Mouse (Mus musculus): ENCODE measurements around the gene Nfu1. TPM values are rescaled to one million over a fixed set of nuclear protein-coding genes. Genes with fewer than 3 reads are reported as not detected.

Gene Nfu1
- polyA plus RNA-seq, 1 experiment from 2014 or later, result 75.6 TPM

DNA sequence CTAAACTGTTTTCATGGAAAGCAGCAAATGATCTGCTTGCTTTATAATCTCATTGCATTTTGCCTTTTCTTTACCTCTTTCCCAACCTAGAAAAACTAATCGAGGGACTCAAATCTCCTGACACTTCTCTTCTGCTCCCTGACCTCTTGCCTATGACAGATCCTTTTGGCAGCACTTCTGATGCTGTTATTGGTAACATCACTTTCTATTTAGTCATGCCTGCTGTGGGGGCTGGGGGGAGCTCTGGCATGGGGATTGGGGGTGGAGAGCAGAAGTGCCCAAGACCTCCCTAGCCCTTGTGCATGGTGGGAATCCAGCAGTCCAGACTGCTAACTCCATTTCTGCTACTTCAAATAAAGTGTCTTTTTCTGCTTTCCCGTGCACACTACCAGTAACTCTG, 27.8 kb upstream of the Nfu1 start:
- Histone ChIP-seq H3K9ac (ENCODE audit: low read depth, low read length) (no peak overlapping the region), H3K4me1 (replicated peaks; ENCODE audit: control insufficient read depth, insufficient read depth, low read length) (no peaks in the 10 kb centered on the region; the same call in 1 of the 2 replicates), H3K9me3 (ENCODE audit: control insufficient read depth) (no peaks in the 10 kb centered on the region), H3K4me2 (replicated peaks; ENCODE audit: low read depth) (no peak overlapping the region), H3K36me3 (ENCODE audit: control insufficient read depth, insufficient read depth) (peaks cover 30% of the 10 kb centered on the region), H3K4me3 (ENCODE audit: low read depth, low read length) (no peak overlapping the region), H3K27me3 (replicated peaks; ENCODE audit: control insufficient read depth, insufficient read depth, low read length) (no peaks in the 10 kb centered on the region), H3K27ac (ENCODE audit: low read depth, low read length) (no peak overlapping the region)
- no peak for ATAC-seq
- TF ChIP-seq CTCF (IDR thresholded peaks at IDR 0.05; ENCODE audit: low read depth), result no peak
- WGBS, result 83% methylated on average over 2 of the region's 2 CpGs

DNA sequence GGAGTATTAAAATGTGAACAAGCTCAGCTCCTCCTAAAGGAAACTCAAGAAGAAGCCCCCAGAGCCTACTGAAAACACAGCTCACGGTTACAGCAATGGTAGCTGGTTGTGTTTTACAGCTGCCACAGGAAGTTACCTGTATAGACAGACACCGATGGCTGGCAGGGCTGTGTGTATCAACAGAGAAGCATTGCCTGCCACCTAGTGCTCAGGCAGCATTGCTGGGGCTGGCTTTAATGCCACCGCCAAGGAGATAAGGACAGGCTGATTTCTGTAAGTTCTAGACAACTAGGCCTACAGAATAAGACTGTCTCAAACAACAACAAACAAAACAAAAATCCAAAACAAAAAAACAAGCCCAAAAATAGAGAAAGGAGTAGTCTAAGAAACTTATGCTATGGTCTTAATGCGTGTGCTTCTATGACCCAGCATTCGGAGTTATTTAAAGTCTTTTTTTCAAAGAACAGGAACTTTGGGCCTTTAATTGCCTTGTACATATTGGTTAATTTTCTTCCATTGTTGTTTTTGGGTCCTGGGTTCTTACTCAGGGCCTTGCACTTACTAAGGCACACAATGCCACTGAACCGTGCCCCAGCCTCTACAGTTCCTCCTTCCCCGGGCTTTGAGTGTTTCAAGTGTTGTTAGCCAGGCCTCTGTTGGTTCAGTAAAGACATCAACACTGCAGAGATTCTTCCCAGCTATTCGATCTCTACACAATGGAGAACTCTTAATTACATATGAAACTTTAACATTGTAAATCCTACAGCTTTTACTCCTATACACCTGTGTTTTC, 23.5 kb upstream of the Nfu1 start:
- Histone ChIP-seq H3K4me3 (ENCODE audit: low read depth, low read length) (no peak overlapping the region), H3K27me3 (replicated peaks; ENCODE audit: control insufficient read depth, insufficient read depth, low read length) (no peaks in the 10 kb centered on the region), H3K36me3 (ENCODE audit: control insufficient read depth, insufficient read depth) (peaks cover 34% of the 10 kb centered on the region), H3K27ac (ENCODE audit: low read depth, low read length) (no peak overlapping the region), H3K4me1 (replicated peaks; ENCODE audit: control insufficient read depth, insufficient read depth, low read length) (no peaks in the 10 kb centered on the region), H3K4me2 (replicated peaks; ENCODE audit: low read depth) (no peak overlapping the region), H3K9ac (ENCODE audit: low read depth, low read length) (no peak overlapping the region), H3K9me3 (ENCODE audit: control insufficient read depth) (no peaks in the 10 kb centered on the region)
- WGBS, result 83% methylated on average over 8 of the region's 8 CpGs
- peak; percentile 62 for TF ChIP-seq CTCF (IDR thresholded peaks at IDR 0.05; ENCODE audit: low read depth)
- ATAC-seq, result no peak

DNA sequence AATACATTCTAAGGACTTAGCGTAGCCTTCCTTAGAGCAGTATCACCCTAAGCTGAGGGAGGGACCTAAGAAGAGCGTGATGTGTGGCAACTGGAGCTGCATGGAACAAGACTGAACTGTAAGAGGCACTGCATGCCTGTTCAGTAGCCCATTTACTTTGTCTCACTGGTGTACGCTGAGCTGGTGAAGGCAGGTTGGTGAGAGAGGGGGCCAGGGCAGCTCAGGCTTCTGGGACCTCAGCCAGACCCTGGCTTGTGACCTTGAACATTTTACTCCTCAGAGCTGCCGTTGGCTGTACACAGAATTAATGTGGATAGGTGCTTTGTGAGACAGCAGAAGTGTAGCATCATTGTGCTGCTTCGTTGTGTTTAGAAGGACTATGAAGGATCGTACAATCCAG, 19.5 kb upstream of the Nfu1 start:
- H3K27me3 ChIP-seq (replicated peaks; ENCODE audit: control insufficient read depth, insufficient read depth, low read length), result no peaks in the 10 kb centered on the region
- no peak overlapping the region for H3K9ac ChIP-seq (ENCODE audit: low read depth, low read length)
- H3K4me3 ChIP-seq (ENCODE audit: low read depth, low read length), result no peak overlapping the region
- 80% methylated on average over 6 of the region's 6 CpGs for WGBS
- H3K27ac ChIP-seq (ENCODE audit: low read depth, low read length), result no peak overlapping the region
- no peaks in the 10 kb centered on the region for H3K9me3 ChIP-seq (ENCODE audit: control insufficient read depth)
- TF ChIP-seq CTCF (IDR thresholded peaks at IDR 0.05; ENCODE audit: low read depth), result no peak
- ATAC-seq, result no peak
- H3K36me3 ChIP-seq (ENCODE audit: control insufficient read depth, insufficient read depth), result peaks cover 15% of the 10 kb centered on the region
- H3K4me2 ChIP-seq (replicated peaks; ENCODE audit: low read depth), result no peak overlapping the region
- no peaks in the 10 kb centered on the region for H3K4me1 ChIP-seq (replicated peaks; ENCODE audit: control insufficient read depth, insufficient read depth, low read length)

DNA sequence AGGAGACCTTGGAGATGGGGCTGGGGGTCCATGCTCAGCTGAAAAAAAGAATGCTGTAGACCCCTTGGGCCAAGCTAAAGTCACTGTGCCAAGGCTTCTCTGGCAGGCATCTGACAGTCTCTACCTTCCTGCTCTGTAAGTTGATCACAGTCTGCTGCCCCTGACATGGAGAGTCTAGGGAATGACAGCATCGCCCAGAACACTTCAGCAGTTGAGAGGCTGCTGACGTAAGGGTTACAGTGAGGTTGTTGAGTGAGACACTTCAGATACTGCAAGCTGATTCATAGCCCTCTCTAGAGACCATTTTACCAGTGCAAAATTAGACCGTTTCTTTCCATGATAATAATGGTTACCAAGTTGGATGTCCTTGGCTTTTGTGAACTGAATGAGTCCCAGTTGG, 18.0 kb upstream of the Nfu1 start:
- H3K9me3 ChIP-seq (ENCODE audit: control insufficient read depth), result no peaks in the 10 kb centered on the region
- no peak overlapping the region for H3K4me2 ChIP-seq (replicated peaks; ENCODE audit: low read depth)
- no peak overlapping the region for H3K9ac ChIP-seq (ENCODE audit: low read depth, low read length)
- no peak for ATAC-seq
- H3K4me3 ChIP-seq (ENCODE audit: low read depth, low read length), result no peak overlapping the region
- peaks cover 21% of the 10 kb centered on the region for H3K36me3 ChIP-seq (ENCODE audit: control insufficient read depth, insufficient read depth)
- H3K27ac ChIP-seq (ENCODE audit: low read depth, low read length), result no peak overlapping the region
- H3K4me1 ChIP-seq (replicated peaks; ENCODE audit: control insufficient read depth, insufficient read depth, low read length), result no peaks in the 10 kb centered on the region
- H3K27me3 ChIP-seq (replicated peaks; ENCODE audit: control insufficient read depth, insufficient read depth, low read length), result no peaks in the 10 kb centered on the region
- 89% methylated on average over 3 of the region's 3 CpGs for WGBS
- no peak for TF ChIP-seq CTCF (IDR thresholded peaks at IDR 0.05; ENCODE audit: low read depth)

DNA sequence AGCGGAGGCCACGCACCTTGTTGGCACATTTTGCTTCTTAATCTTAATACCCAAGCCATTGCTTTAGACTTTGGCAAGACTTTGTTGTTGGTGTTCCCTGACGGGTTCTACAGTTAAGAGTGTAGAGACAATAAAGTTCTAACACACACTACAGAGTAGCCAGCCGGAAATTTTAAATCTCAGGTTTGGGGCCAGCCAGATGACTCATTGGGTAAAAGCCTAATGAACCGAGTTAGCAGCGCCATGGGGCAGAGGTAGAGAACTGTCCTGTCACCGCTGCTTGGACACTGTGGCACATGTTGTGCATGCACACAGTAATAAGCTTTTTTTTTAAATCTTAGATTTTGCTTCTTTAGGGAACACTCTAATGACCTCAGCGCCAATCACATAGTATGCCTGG, 16.7 kb upstream of the Nfu1 start:
- ATAC-seq, result no peak
- no peak overlapping the region for H3K27ac ChIP-seq (ENCODE audit: low read depth, low read length)

DNA sequence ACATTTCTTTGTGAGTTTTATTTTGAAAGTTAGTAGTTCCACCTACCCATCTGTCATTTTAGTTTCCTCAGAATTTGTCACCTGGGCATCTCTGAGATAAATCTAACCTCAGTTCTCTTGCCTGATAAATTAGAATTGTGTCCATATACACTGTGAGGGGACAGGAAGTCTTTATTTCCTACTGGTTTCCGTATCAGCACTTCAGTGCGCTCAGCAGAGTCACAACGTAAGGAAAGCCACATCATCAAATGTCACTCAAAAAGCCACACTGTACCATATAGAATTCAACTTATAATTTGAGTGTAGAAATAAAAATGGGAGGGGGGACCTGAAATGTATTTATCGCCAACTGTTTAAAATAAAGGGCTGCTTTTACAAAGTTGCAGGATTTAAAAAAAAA, 14.8 kb upstream of the Nfu1 start:
- ATAC-seq, result no peak
- 81% methylated on average over 4 of the region's 4 CpGs for WGBS
- H3K27me3 ChIP-seq (replicated peaks; ENCODE audit: control insufficient read depth, insufficient read depth, low read length), result no peaks in the 10 kb centered on the region
- H3K9me3 ChIP-seq (ENCODE audit: control insufficient read depth), result no peaks in the 10 kb centered on the region
- H3K4me3 ChIP-seq (ENCODE audit: low read depth, low read length), result no peak overlapping the region
- no peak for TF ChIP-seq CTCF (IDR thresholded peaks at IDR 0.05; ENCODE audit: low read depth)
- H3K27ac ChIP-seq (ENCODE audit: low read depth, low read length), result no peak overlapping the region
- H3K4me2 ChIP-seq (replicated peaks; ENCODE audit: low read depth), result no peak overlapping the region
- no peak overlapping the region for H3K9ac ChIP-seq (ENCODE audit: low read depth, low read length)
- H3K36me3 ChIP-seq (ENCODE audit: control insufficient read depth, insufficient read depth), result peaks cover 38% of the 10 kb centered on the region
- no peaks in the 10 kb centered on the region for H3K4me1 ChIP-seq (replicated peaks; ENCODE audit: control insufficient read depth, insufficient read depth, low read length)

More for the DNA sequence above, 16.7 kb upstream of the Nfu1 start:
- Histone ChIP-seq H3K9me3 (ENCODE audit: control insufficient read depth) (no peaks in the 10 kb centered on the region), H3K27me3 (replicated peaks; ENCODE audit: control insufficient read depth, insufficient read depth, low read length) (no peaks in the 10 kb centered on the region), H3K4me3 (ENCODE audit: low read depth, low read length) (no peak overlapping the region), H3K9ac (ENCODE audit: low read depth, low read length) (no peak overlapping the region), H3K4me2 (replicated peaks; ENCODE audit: low read depth) (no peak overlapping the region), H3K36me3 (ENCODE audit: control insufficient read depth, insufficient read depth) (peaks cover 24% of the 10 kb centered on the region), H3K4me1 (replicated peaks; ENCODE audit: control insufficient read depth, insufficient read depth, low read length) (no peaks in the 10 kb centered on the region)
- 90% methylated on average over 8 of the region's 8 CpGs for WGBS
- no peak for TF ChIP-seq CTCF (IDR thresholded peaks at IDR 0.05; ENCODE audit: low read depth)
